Mouse (Mus musculus) midbrain, embryonic 13.5 days (tissue): ENCODE measurements around the gene Bcl9. TPM values are rescaled to one million over a fixed set of nuclear protein-coding genes. Genes with fewer than 3 reads are reported as not detected.

Experiments used
- ATAC-seq: fragments of 200-750 bp; cut with Nextera tagmentation; 2 replicates; pipeline ENCODE4 v1.8.0; 2017; ENCODE audit warnings: mild to moderate bottlenecking, moderate TSS enrichment, moderate library complexity
- H3K27ac ChIP-seq: fragments of 300-500 bp; sonication (generic); 2 replicates; pipeline ENCODE4 v1.5.1; 2015; ENCODE audit warnings: inconsistent platforms, mild to moderate bottlenecking, moderate library complexity
- H3K27me3 ChIP-seq: fragments of 300-500 bp; sonication (generic); 2 replicates; pipeline ENCODE4 v1.6.1; 2015; ENCODE audit warnings: mild to moderate bottlenecking, inconsistent platforms
- H3K36me3 ChIP-seq: fragments of 300-500 bp; sonication (generic); 2 replicates; pipeline ENCODE4 v1.6.1; 2015; ENCODE audit warnings: mild to moderate bottlenecking, inconsistent platforms
- H3K4me1 ChIP-seq: fragments of 300-500 bp; sonication (generic); replicated peaks from 2 replicates; pipeline ENCODE4 v1.6.1; 2015; ENCODE audit warnings: inconsistent platforms
- H3K4me2 ChIP-seq: fragments of 300-500 bp; sonication (generic); replicated peaks from 2 replicates; pipeline ENCODE4 v1.6.1; 2015; ENCODE audit warnings: moderate library complexity, mild to moderate bottlenecking, inconsistent platforms
- H3K4me3 ChIP-seq: fragments of 300-500 bp; sonication (generic); replicated peaks from 2 replicates; pipeline ENCODE4 v1.5.1; 2015; ENCODE audit warnings: mild to moderate bottlenecking, inconsistent platforms
- H3K9ac ChIP-seq: fragments of 300-500 bp; sonication (generic); replicated peaks from 2 replicates; pipeline ENCODE4 v1.6.1; 2015; ENCODE audit warnings: mild to moderate bottlenecking, inconsistent platforms
- H3K9me3 ChIP-seq: fragments of 300-500 bp; sonication (generic); 2 replicates; pipeline ENCODE4 v1.6.1; 2016; ENCODE audit warnings: mild to moderate bottlenecking, inconsistent platforms
- WGBS: fragments of 180-500 bp; shearing (Covaris S2); methylation state at CpG from one replicate; pipeline ENCODE4 v1.1.7; 2015; 5-methylcytosine and 5-hydroxymethylcytosine counted together
- polyA plus RNA-seq: library from polyadenylated mRNA; unstranded; fragments of >200 nt; fragmentation: Nextera tagmentation; extraction: Ambion mirVana; gene quantifications from 2 replicates; pipeline ENCODE4 v1.2.1, GENCODE M21; 2015

Gene Bcl9
- polyA plus RNA-seq, 1 experiment from 2014 or later = 98.7 TPM

DNA sequence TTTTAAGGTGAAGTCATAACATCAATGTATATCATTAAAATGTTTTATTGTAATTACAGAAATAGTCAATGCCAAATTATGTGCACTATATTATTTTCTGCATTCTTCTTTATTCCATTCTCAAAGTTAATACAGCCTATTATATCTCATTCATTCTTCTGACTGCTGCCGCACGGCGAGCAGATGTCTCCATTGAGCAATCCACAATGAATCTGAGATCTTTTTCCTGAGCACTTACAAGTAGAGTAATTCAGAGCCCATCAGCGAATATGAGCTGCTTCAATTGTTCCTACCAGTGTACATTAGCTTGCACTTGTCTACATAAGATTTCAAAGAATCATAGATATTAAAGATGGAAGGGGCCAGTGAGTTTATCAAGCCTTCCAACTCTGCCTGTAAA is 12.8 kb downstream of the Bcl9 start:
- Histone ChIP-seq H3K4me3 (no peak overlapping the region), H3K27me3 (no peaks in the 10 kb centered on the region), H3K4me2 (no peak overlapping the region), H3K27ac (no peak overlapping the region), H3K9ac (no peak overlapping the region), H3K4me1 (peaks cover 25% of the 10 kb centered on the region), H3K9me3 (no peaks in the 10 kb centered on the region), H3K36me3 (peaks cover 10% of the 10 kb centered on the region)
- WGBS = 83% methylated on average over 4 of the region's 4 CpGs
- ATAC-seq = no peak

DNA sequence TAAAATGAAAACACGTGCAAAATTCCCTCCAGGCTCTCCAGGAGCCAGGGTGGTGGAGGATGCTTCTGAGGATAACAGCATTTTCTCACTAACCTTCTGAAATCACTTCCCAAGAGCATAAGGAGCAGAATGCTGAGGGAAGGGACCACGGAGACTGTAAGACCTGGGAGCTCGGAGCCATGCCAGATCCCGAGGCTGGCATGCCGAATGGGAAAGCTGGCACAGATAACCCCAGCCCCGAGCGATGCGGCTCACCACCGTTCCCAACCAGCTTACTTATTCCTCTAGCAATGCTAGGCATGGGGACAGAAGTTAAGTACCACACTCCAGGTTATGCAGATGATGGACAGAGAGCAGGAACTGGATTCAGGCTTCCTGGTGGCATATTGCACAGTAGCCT is 13.7 kb downstream of the Bcl9 start:
- H3K4me3 ChIP-seq = no peak overlapping the region
- H3K27ac ChIP-seq = no peak overlapping the region
- no peaks in the 10 kb centered on the region for H3K9me3 ChIP-seq
- 97% methylated on average over 9 of the region's 9 CpGs for WGBS
- ATAC-seq = no peak
- peaks cover 10% of the 10 kb centered on the region for H3K36me3 ChIP-seq
- H3K27me3 ChIP-seq = no peaks in the 10 kb centered on the region
- peaks cover 21% of the 10 kb centered on the region for H3K4me1 ChIP-seq
- H3K4me2 ChIP-seq = no peak overlapping the region
- no peak overlapping the region for H3K9ac ChIP-seq

DNA sequence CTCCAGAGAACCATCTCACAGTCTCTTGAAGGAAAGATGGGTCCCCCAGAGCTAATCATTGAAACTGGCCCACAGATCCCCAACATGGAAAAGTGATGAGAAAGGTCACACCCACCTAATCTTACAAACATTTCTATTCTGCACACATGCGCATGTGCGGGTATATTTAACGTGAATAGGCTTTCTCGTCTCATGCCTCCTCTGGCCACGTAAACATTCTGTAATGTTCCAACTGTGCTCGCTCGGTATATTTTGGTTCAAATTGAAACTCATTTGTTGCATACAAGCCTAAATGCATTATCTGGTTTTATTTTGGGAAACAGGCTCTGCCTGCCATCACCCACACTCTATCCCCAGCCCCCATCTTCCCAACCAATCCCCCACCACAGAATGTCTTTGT is 16.3 kb downstream of the Bcl9 start:
- H3K36me3 ChIP-seq = peaks cover 10% of the 10 kb centered on the region
- ATAC-seq = no peak
- H3K27me3 ChIP-seq = no peaks in the 10 kb centered on the region
- H3K4me3 ChIP-seq = no peak overlapping the region
- no peak overlapping the region for H3K4me2 ChIP-seq
- H3K9ac ChIP-seq = no peak overlapping the region
- H3K27ac ChIP-seq = no peak overlapping the region
- WGBS = 91% methylated on average over 7 of the region's 7 CpGs
- peaks cover 23% of the 10 kb centered on the region for H3K4me1 ChIP-seq
- H3K9me3 ChIP-seq = no peaks in the 10 kb centered on the region

DNA sequence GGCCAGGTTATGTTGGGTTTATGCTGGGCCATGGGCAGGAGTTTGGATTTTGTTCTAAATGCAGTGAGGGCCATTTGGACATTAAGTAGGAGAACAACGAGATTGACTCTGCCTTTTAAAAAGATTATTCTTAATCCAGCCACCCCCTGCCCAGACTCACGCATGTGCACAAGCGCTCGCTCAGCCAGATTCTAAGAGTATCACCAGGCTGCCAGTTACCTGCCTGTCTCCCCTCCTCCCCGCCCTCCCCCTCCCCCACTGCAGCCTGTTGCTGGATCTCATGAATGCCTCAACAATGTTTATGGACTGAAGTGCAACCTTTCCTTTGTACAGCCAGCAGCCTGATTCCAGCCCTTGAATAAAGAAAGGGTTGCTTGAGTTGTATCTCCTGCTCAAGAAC is 22.0 kb downstream of the Bcl9 start:
- no peaks in the 10 kb centered on the region for H3K9me3 ChIP-seq
- WGBS = 54% methylated on average over 5 of the region's 5 CpGs
- ATAC-seq = no peak

DNA sequence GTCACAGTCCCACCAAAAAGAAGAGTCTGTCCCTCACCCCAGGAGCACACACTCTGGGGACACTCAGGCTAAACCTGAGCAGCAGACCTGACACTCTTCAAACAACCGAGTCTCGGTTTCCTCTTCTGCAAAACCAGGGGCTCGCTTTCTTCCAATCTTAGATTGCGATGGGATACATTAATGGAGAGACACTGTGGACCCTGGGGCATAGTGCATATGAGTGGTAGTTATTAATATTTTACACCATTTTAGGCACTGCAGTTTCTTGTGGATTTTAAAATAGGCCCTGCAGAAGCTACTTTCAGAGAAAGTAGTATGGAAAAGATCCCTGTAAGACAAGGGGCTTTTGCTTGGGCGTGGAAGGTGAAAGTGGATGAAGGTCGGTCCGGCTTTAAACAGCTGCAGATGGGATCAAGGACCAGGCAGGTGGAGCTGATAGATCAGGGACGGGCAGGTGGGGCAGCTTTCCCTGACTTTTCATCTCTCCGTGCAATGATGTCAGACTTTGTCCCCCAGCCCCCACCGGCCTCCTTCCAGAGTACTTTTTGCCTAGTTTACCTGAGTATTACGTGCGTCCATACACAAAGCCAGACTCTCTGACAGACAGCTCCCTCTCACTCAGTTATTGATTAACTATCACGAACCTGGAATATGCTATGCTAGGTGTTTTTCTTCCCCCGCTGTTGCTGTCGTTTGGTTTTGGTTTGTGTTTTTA is 23.0 kb downstream of the Bcl9 start:
- H3K9me3 ChIP-seq = no peaks in the 10 kb centered on the region
- no peaks in the 10 kb centered on the region for H3K27me3 ChIP-seq
- no peak overlapping the region for H3K9ac ChIP-seq
- H3K4me3 ChIP-seq = no peak overlapping the region
- no peak for ATAC-seq
- H3K4me2 ChIP-seq = no peak overlapping the region
- H3K4me1 ChIP-seq = peaks cover 42% of the 10 kb centered on the region
- peaks cover 6% of the 10 kb centered on the region for H3K36me3 ChIP-seq
- WGBS = 92% methylated on average over 15 of the region's 15 CpGs
- no peak overlapping the region for H3K27ac ChIP-seq

More for the DNA sequence above, 22.0 kb downstream of the Bcl9 start:
- H3K27me3 ChIP-seq = no peaks in the 10 kb centered on the region
- no peak overlapping the region for H3K4me3 ChIP-seq
- H3K4me1 ChIP-seq = peaks cover 42% of the 10 kb centered on the region
- H3K36me3 ChIP-seq = peaks cover 6% of the 10 kb centered on the region
- H3K27ac ChIP-seq = no peak overlapping the region
- H3K9ac ChIP-seq = no peak overlapping the region
- H3K4me2 ChIP-seq = no peak overlapping the region

DNA sequence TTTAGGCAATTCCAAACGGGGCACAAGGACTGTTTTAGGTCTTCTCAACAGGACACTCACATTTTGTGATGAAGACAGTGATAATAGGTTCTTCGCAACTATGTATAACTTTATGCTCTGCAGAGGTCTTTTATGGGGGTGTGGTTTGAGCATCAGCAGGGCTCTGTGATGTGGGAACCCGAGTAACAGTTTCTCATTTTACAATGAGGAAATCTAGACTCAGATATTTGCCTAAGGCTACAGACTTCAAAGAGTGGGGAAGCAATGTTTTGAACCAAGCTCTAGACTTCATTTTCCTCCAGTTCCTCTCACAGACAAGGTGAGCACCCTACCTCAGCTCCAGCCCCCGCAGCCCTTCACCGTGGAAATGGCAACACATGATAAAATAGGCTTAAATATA is 23.8 kb downstream of the Bcl9 start:
- WGBS = 91% methylated on average over 5 of the region's 5 CpGs
- ATAC-seq = no peak

DNA sequence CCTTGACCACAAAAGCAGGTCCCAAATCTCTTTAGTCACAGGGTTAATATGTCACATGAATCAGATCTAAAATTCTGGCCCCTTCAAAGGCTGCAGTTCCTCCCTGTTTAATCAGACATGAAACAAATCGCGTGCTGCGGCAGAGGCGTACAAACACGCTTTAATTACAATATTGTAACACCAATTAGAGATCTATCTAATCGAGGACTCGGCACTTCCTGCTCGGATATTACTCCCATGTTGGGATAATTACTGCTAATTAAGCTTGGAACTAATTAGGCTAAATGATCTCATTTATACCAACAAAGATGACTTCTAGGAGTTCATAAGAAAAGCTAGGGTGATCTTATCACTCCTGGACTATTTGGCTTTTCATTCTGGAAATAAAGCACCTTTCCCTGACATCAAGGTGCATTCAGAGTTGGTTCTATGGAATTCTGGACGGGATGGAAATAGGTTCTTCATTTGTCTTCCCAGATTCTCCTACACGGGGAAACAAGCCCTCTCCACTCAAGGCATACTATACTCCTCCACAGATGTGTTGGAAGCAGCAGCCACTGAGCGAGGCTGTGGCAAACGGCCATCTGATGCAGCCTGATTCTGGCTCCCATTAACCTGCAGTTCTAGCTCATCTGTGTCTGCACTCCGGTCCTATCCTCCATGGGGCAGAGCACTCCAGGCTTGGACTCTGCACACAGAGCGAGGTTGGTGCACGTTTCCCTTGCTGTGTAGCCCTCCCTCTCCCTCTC is 31.9 kb downstream of the Bcl9 start:
- H3K9me3 ChIP-seq = no peaks in the 10 kb centered on the region
- no peak overlapping the region for H3K4me3 ChIP-seq
- H3K27ac ChIP-seq = no peak overlapping the region
- no peak overlapping the region for H3K4me2 ChIP-seq
- H3K9ac ChIP-seq = no peak overlapping the region
- WGBS = 70% methylated on average over 15 of the region's 15 CpGs
- no peak for ATAC-seq
- H3K36me3 ChIP-seq = peaks cover 12% of the 10 kb centered on the region
- H3K27me3 ChIP-seq = no peaks in the 10 kb centered on the region
- peaks cover 30% of the 10 kb centered on the region for H3K4me1 ChIP-seq

More for the DNA sequence above, 23.8 kb downstream of the Bcl9 start:
- Histone ChIP-seq H3K4me2 (no peak overlapping the region), H3K9me3 (no peaks in the 10 kb centered on the region), H3K9ac (no peak overlapping the region), H3K4me3 (no peak overlapping the region), H3K36me3 (peaks cover 8% of the 10 kb centered on the region), H3K4me1 (peaks cover 50% of the 10 kb centered on the region), H3K27me3 (no peaks in the 10 kb centered on the region), H3K27ac (no peak overlapping the region)

DNA sequence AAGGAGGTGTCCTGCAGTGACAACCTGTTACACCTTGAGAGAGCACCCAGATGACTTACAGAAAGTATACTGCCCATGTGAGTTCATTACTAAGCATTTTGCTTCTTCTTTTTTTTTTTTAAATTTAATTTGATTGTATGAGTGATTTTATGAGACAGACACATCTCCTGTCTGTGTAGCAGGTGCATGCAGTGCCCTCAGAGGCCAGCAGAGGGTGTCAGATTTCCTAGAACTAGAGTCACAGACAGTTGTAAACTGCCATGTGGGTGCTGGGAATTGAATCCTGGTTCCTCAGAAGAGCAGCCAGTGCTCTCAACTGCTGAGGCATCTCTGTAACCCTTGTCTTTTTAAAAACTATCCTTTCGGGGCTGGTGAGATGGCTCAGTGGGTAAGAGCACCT is 35.5 kb downstream of the Bcl9 start:
- no peak overlapping the region for H3K4me2 ChIP-seq
- ATAC-seq = no peak
- H3K9ac ChIP-seq = no peak overlapping the region
- WGBS = 95% methylated on average over 1 of the region's 1 CpGs
- H3K4me1 ChIP-seq = peaks cover 9% of the 10 kb centered on the region; the same call in 1 of the 2 replicates
- H3K27me3 ChIP-seq = no peaks in the 10 kb centered on the region
- H3K27ac ChIP-seq = no peak overlapping the region
- no peak overlapping the region for H3K4me3 ChIP-seq
- peaks cover 13% of the 10 kb centered on the region for H3K9me3 ChIP-seq
- peaks cover 24% of the 10 kb centered on the region for H3K36me3 ChIP-seq

DNA sequence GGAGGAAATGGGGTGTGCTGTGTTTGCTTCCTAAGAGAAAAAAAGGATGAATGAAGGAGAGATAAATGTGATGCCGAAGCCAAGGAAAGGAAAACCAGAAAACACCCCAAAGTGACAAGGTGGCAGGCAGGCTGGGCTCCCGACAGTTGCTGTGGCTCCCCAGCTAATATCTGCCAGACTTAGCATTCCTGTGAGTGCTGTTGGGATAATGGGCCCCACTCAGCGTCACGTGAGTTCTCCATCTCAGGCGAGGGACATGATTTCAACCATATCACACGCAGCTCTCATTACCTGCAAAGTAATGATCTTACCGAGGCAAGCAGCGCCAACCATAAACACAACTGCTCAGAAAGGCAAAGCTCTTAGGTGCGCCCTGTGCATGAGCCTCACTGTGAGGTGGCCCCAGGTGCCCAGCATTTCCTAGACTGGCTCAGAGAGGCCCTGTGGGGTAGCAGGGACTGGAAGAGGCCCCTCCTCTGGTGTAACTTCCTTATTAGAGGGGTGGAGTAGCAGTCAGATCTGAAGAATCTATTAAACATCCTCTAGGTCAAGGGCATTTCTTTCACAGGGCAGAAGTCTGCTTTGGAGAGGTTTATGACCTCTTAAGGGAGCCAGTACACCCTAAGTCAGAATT is 41.9 kb downstream of the Bcl9 start:
- peak overlapping the region; percentile 17; the same call in 1 of the 2 replicates for H3K4me2 ChIP-seq
- no peak overlapping the region for H3K4me3 ChIP-seq
- H3K27ac ChIP-seq = peak overlapping the region; percentile 15; the same call in 1 of the 2 replicates
- H3K4me1 ChIP-seq = peaks cover 30% of the 10 kb centered on the region
- H3K27me3 ChIP-seq = no peaks in the 10 kb centered on the region
- 0 out of 2 replicates have a peak overlapping the region, but pooled peaks have one; percentile 24 for H3K9ac ChIP-seq
- peaks cover 13% of the 10 kb centered on the region for H3K9me3 ChIP-seq
- 42% methylated on average over 9 of the region's 9 CpGs for WGBS
- H3K36me3 ChIP-seq = peaks cover 20% of the 10 kb centered on the region
- peak; percentile 65; the same call in 1 of the 2 replicates for ATAC-seq

DNA sequence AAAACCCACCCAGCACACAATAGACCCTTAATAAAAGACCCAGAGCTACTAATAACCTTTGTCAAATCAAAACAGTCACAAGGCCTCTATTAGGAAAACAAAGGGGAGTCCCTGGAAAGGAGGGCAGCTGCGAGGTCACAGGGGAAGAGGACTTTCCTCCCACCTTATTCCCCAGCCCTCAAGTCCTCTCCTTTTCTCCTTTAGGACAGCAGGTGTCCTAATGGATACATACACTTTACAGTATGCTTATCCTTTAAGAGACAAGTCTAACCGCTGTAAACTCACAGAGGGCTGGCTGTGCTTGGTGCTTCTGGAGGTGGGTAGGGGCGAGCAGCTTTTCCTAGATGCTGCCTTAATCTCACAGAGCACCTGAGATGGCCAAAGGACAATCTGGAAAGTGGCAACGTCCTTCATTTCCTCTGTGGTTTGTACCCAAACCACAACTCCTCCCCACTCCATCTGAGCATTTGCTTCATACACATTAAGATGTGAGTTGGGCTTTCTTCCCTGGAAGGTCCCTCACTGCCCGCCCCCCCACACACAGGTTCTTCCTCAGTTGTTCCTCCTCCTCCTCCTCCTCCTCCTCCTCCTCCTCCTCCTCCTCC is 42.8 kb downstream of the Bcl9 start:
- peaks cover 30% of the 10 kb centered on the region for H3K4me1 ChIP-seq
- peaks cover 17% of the 10 kb centered on the region for H3K36me3 ChIP-seq
- H3K4me2 ChIP-seq = no peak overlapping the region
- no peak overlapping the region for H3K9ac ChIP-seq
- peaks cover 13% of the 10 kb centered on the region for H3K9me3 ChIP-seq
- H3K27ac ChIP-seq = no peak overlapping the region
- no peak for ATAC-seq
- WGBS = 28% methylated on average over 5 of the region's 5 CpGs
- H3K27me3 ChIP-seq = no peaks in the 10 kb centered on the region
- H3K4me3 ChIP-seq = no peak overlapping the region

DNA sequence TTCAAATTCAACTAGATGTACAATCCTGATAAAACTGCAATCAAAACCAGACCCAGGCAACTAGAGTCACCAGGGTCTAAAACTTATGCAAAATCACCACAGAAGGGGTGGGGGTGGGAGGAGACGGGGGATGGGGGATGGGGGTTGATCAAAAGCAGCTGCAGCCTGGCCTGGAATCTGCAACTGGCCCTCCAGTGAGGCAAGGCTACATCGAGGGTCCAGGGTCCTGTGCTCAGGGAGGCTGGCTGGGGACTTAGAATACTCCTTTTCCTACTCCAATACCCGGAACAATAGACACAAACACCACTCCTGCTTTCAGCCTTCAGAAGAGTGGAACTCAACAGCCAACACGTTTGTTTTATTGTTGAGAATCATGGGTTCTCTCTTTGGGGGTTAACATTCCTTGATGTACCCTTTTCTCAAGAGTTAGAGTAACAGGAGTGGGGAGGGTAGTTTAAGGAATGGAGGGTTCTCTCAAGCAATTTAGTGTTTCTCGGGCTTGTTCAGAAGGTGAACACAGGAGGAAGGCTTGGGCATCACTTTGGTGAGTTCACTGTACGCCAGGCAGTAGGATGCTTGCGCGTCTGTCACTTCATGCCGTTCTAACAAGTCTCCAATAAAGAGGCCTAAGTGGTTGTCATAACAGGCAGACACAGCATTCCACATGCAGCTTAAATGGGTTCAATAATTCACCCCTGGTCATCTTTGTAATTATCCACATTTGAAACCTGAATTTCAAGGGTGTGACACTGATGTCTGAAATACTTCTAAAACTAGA is 43.7 kb downstream of the Bcl9 start:
- Histone ChIP-seq H3K9ac (no peak overlapping the region), H3K36me3 (peaks cover 7% of the 10 kb centered on the region), H3K4me3 (no peak overlapping the region), H3K27me3 (no peaks in the 10 kb centered on the region), H3K4me1 (peaks cover 30% of the 10 kb centered on the region), H3K9me3 (peaks cover 7% of the 10 kb centered on the region; the same call in 1 of the 2 replicates), H3K4me2 (no peak overlapping the region), H3K27ac (no peak overlapping the region)
- ATAC-seq = 0 out of 2 replicates have a peak, but pooled peaks have one; percentile 50
- WGBS = 27% methylated on average over 9 of the region's 9 CpGs
